Mouse (Mus musculus) heart, embryonic 14.5 days (tissue): Measurements from ENCODE around the gene Rpa1. TPM values are rescaled to one million over a fixed set of nuclear protein-coding genes. Genes with fewer than 3 reads are reported as not detected.

Experiments
- ATAC-seq: fragments of 200-750 bp; cut with Nextera tagmentation; 2 replicates; pipeline ENCODE4 v1.8.0; 2017; ENCODE audit warnings: low read depth, moderate TSS enrichment; ENCODE audit not compliant: insufficient number of reproducible peaks, insufficient read depth, low FRiP score
- H3K27ac ChIP-seq, 2 experiments: fragments of 200-500 bp in 1 of 2; fragments of 300-500 bp in 1 of 2; sonication (generic) in 1 of 2; replicated peaks in 1 of 2; 2 replicates each; pipeline ENCODE4 v1.5.1; 2012 to 2014; ENCODE audit warnings: low read depth in 2 of 2, low read length in 2 of 2, control low read depth in 1 of 2, mild to moderate bottlenecking in 1 of 2, mixed read lengths in 1 of 2; ENCODE audit not compliant: control insufficient read depth in 1 of 2, insufficient read depth in 1 of 2
- H3K27me3 ChIP-seq: fragments of 300-500 bp; sonication (generic); 2 replicates; pipeline ENCODE4 v1.6.1; 2014; ENCODE audit warnings: mild to moderate bottlenecking, low read length, control low read depth; ENCODE audit not compliant: control insufficient read depth, insufficient read depth
- H3K36me3 ChIP-seq: fragments of 300-500 bp; sonication (generic); 2 replicates; pipeline ENCODE4 v1.6.1; 2014; ENCODE audit warnings: mild to moderate bottlenecking, control low read depth, low read length, mixed read lengths; ENCODE audit not compliant: control insufficient read depth, insufficient read depth
- H3K4me1 ChIP-seq, 2 experiments: fragments of 200-500 bp in 1 of 2; fragments of 300-500 bp in 1 of 2; sonication (generic) in 1 of 2; 2 replicates each; pipeline ENCODE4 v1.6.1; 2012 to 2014; ENCODE audit warnings: low read length in 2 of 2, control low read depth in 1 of 2, mixed read lengths in 1 of 2; ENCODE audit not compliant: control insufficient read depth in 2 of 2, insufficient read depth in 2 of 2
- H3K4me2 ChIP-seq: fragments of 300-500 bp; sonication (generic); 2 replicates; pipeline ENCODE4 v1.6.1; 2014; ENCODE audit warnings: mild to moderate bottlenecking, low read length
- H3K4me3 ChIP-seq, 2 experiments: fragments of 200-500 bp in 1 of 2; fragments of 300-500 bp in 1 of 2; sonication (generic) in 1 of 2; 2 replicates each; pipeline ENCODE4 v1.5.1; 2012 to 2014; ENCODE audit warnings: low read length in 2 of 2, mild to moderate bottlenecking in 2 of 2, control low read depth in 1 of 2, low read depth in 1 of 2, moderate library complexity in 1 of 2; ENCODE audit not compliant: control insufficient read depth in 1 of 2, insufficient read depth in 1 of 2
- H3K9ac ChIP-seq: fragments of 300-500 bp; sonication (generic); 2 replicates; pipeline ENCODE4 v1.6.1; 2014; ENCODE audit warnings: mild to moderate bottlenecking, low read length
- H3K9me3 ChIP-seq: fragments of 300-500 bp; sonication (generic); 2 replicates; pipeline ENCODE4 v1.6.1; 2016; ENCODE audit warnings: low read length, control low read depth; ENCODE audit not compliant: control insufficient read depth
- WGBS: fragments of 180-500 bp; shearing (Covaris S2); extraction: QIAGEN DNeasy Blood & Tissue Kit; methylation state at CpG from one replicate; pipeline ENCODE4 v1.1.7; 2014; 5-methylcytosine and 5-hydroxymethylcytosine counted together
- polyA plus RNA-seq: library from polyadenylated mRNA; unstranded; fragments of >200 nt; fragmentation: Nextera tagmentation; extraction: Ambion mirVana; gene quantifications from 2 replicates; pipeline ENCODE4 v1.2.1, GENCODE M21; 2014

Rpa1 gene
- polyA plus RNA-seq, 1 experiment from 2014 or later, result 82.8 TPM

DNA sequence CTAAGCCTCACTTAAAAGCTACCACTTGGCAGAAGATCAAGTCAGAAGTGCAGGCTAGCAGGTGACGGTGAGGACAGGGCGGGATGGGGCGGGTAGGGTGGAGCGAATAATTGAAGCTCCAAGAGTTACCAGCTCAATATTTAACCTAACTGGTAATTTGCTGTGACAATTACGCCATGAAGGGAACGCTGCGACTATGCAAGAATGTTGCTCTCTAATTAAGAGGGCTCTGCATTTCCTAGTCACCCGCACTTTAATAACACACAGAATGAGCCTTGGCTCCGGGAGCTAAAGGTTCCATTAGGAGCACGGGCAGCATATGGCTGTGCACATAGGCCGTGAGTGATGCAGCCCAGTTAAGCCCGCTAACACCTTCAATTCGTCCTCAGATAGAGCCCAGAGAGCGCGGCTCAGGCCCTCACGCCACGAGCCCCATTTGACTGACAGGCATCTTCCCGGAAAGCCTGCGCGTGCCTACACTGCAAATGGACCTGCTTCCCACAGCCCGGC lies 54.2 kb downstream of the Rpa1 start:
- Histone ChIP-seq H3K9ac (peak overlapping the region; percentile 41), H3K36me3 (no peaks in the 10 kb centered on the region), H3K4me2 (peak overlapping the region; percentile 41; the same call in 1 of the 2 replicates), H3K4me1 (peaks cover 47 to 75% of the 10 kb centered on the region in 2 experiments), H3K27ac (peak overlapping the region; percentile 66 to 76), H3K4me3 (no peak overlapping the region), H3K27me3 (no peaks in the 10 kb centered on the region), H3K9me3 (no peaks in the 10 kb centered on the region)
- WGBS, result 33% methylated on average over 21 of the region's 21 CpGs
- no peak for ATAC-seq

DNA sequence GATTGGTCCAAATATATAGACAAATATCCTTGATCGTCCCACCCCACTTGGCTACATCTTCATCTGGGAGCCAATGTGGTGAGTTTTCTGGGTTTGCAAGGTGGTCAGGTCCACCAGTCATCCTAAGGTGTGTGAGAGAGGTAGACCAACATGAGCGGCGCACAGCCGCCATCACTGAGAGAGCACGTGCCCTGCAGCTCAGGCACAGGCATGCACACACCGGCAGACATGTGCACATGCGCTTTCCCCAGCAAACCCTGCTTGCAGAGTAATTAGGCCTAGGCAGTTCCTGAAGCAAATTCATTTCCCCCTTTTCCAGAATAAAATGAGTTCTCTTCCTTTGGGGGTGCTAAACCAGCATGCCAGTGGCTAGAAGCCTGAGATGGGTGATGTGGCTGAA lies 55.8 kb downstream of the Rpa1 start:
- Histone ChIP-seq H3K9ac (no peak overlapping the region), H3K27ac (no peak overlapping the region)
- WGBS, result 86% methylated on average over 7 of the region's 7 CpGs

DNA sequence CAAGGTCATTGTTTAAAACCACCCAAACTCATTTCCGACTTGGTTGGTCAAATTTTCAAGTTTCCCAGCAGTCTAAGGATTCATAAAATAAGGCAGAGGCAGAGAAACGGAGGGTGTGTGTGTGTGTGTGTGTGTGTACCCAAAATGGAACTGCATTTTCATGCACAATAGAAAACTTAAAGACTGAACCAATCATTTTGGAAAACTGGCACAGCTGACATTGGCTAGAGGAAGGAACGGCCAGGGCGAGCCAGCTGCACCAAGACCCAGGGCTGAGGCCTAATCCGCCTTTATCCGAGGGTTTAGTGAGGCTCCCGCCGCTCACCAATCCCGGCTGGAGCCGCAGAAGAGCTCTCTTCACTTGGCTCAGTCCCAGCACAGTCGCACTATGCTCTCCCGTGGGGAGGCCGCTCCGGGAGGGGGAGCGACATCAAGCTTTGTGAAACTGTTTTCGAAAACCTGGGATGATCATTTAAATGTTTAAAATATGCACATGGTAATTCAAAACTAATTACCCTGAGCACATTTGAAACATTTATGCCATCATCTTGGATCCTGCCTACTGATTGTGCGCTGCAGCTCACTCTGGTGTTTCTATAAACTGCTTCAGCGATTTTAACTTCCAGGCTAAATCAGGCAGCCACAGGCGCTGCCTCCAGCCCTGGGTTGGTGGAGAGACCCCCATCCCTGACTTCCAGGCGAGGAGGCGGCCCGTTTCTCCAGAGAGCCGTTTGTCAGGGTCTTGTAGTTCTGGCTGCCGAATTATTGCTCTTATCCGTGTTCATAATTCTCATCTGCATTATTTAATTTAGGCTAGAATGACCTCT lies 56.5 kb downstream of the Rpa1 start:
- 25% methylated on average over 25 of the region's 25 CpGs for WGBS
- Histone ChIP-seq H3K27me3 (no peaks in the 10 kb centered on the region), H3K4me3 (no peak overlapping the region), H3K36me3 (no peaks in the 10 kb centered on the region), H3K9me3 (no peaks in the 10 kb centered on the region), H3K4me1 (peaks cover 51 to 77% of the 10 kb centered on the region in 2 experiments), H3K4me2 (peak overlapping the region; percentile 48), H3K27ac (peak overlapping the region; percentile 51 to 70), H3K9ac (peak overlapping the region; percentile 58)
- ATAC-seq, result no peak

More for the DNA sequence above, 55.8 kb downstream of the Rpa1 start:
- no peaks in the 10 kb centered on the region for H3K9me3 ChIP-seq
- ATAC-seq, result no peak
- no peaks in the 10 kb centered on the region for H3K27me3 ChIP-seq
- peaks cover 53 to 77% of the 10 kb centered on the region in 2 experiments for H3K4me1 ChIP-seq
- no peak overlapping the region for H3K4me2 ChIP-seq
- no peaks in the 10 kb centered on the region for H3K36me3 ChIP-seq
- H3K4me3 ChIP-seq, result no peak overlapping the region

DNA sequence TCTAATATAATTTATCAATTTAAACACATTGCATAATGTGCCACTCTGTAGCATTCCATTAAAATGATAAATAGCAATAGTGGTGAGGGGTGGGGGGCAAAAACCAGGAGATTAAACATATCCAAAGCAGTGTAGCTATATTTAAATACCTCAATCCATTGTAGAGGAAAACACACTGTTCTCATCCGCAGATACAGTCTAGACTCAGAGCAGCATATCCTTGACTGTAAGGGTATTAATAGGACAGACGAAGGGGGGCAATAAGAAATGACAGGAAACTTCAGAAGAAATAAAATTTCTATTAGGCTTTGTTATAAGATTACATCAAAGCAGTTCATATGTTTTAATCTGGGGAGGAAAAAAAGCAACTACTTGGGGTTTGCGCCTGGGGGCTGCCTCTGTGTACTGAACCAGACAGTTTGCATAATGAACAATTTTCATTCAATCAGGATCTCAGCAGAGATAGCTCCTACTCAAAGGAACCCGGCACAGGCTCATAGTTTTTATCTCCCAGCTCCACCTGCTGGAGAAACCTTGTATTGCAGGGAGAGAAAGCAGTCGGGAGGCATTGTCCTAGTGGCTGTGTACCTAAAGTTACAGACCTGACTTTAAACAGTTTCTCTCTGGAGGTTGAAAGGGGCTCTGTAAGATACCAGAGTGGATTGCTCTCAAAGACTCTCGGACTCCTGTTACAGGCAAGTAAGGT lies 57.4 kb downstream of the Rpa1 start:
- Histone ChIP-seq H3K36me3 (no peaks in the 10 kb centered on the region), H3K4me3 (no peak overlapping the region), H3K9me3 (no peaks in the 10 kb centered on the region), H3K4me2 (peak overlapping the region; percentile 48), H3K9ac (peak overlapping the region; percentile 58), H3K4me1 (peaks cover 51 to 75% of the 10 kb centered on the region in 2 experiments), H3K27me3 (no peaks in the 10 kb centered on the region), H3K27ac (peak overlapping the region; percentile 51 to 70; a peak in 3 of 4 replicates)
- no peak for ATAC-seq
- WGBS, result 14% methylated on average over 6 of the region's 6 CpGs

DNA sequence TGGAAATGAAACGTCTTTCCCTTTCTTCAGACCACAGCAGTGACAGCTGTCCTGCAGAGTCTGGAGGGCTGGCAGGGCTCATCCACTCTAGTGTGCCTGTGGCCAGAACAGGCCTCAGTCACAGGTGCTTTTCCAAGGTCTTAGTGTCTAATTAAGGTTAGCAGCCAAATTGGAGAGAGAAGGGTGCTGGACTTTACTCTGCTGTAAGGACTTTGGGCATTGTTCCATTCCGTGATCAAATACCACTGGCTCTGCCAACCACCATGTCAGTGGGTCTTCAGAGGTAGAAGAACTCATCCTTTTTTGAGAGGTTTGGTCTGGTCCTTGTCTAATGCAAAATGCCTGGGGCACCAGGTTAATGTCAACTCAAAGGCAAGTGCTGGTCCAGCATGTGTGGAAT lies 59.0 kb downstream of the Rpa1 start:
- WGBS, result 69% methylated on average over 2 of the region's 2 CpGs
- H3K4me1 ChIP-seq, result peaks cover 40 to 64% of the 10 kb centered on the region in 2 experiments
- H3K9ac ChIP-seq, result peak overlapping the region; percentile 19; the same call in 1 of the 2 replicates
- ATAC-seq, result no peak
- no peaks in the 10 kb centered on the region for H3K9me3 ChIP-seq
- no peaks in the 10 kb centered on the region for H3K36me3 ChIP-seq
- no peak overlapping the region for H3K4me3 ChIP-seq
- H3K27ac ChIP-seq, result peak overlapping the region; percentile 86 to 87; a peak in 3 of 4 replicates
- no peaks in the 10 kb centered on the region for H3K27me3 ChIP-seq
- no peak overlapping the region for H3K4me2 ChIP-seq

DNA sequence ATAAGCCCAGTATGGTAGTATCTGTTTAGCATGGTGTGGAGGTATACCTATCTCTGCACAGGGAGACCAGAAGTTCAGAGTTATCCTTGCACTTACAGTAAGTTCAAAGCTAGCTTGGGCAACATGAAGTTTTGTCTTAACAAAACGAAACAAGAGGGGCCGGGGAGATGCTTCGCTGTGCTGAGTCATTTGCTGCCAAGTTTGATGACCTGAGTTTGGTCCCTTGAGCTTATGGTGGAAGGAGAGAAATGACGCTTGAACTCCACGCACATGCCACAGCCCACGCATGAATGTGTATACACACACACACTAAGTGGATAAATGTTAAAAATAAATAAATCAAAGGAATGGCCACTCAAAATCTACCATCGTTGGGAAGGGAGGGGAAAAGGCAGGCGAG lies 59.6 kb downstream of the Rpa1 start:
- peak overlapping the region; percentile 28; the same call in 1 of the 2 replicates for H3K9ac ChIP-seq
- 79% methylated on average over 8 of the region's 8 CpGs for WGBS
- H3K27ac ChIP-seq, result peak overlapping the region; percentile 86 to 87
- peak overlapping the region; percentile 4; the same call in 1 of the 2 replicates for H3K4me2 ChIP-seq
- no peak for ATAC-seq
- H3K36me3 ChIP-seq, result no peaks in the 10 kb centered on the region
- H3K27me3 ChIP-seq, result no peaks in the 10 kb centered on the region
- no peaks in the 10 kb centered on the region for H3K9me3 ChIP-seq
- peaks cover 36 to 58% of the 10 kb centered on the region in 2 experiments for H3K4me1 ChIP-seq
- no peak overlapping the region for H3K4me3 ChIP-seq

DNA sequence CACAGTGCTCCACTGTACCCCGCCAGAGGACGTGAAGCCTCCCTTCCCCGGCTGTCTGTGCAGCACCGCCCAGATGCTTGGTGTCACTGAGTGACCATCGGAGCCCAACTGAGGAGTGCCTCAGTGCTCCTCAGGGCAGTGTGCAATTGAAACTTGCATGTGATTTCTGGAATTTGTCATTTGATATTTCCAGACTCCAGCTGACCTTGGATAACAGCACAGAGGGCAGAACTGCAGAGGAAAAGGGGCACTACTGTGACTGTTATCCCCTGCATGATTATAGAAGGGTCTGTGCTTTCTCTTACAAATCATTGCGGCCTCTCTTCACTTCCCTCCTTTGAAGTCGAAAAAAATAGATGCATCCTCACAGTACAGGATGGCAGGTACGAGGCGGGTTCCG lies 60.2 kb downstream of the Rpa1 start:
- H3K9ac ChIP-seq, result peak overlapping the region; percentile 28

More for the DNA sequence above, 60.2 kb downstream of the Rpa1 start:
- no peaks in the 10 kb centered on the region for H3K9me3 ChIP-seq
- no peaks in the 10 kb centered on the region for H3K36me3 ChIP-seq
- no peak overlapping the region for H3K4me3 ChIP-seq
- 31% methylated on average over 10 of the region's 10 CpGs for WGBS
- H3K27me3 ChIP-seq, result 0 out of 2 replicates have a peak, but pooled peaks cover 3% of the 10 kb centered on the region
- no peak for ATAC-seq
- peak overlapping the region; percentile 87 to 91 for H3K27ac ChIP-seq
- peak overlapping the region; percentile 4 for H3K4me2 ChIP-seq
- peaks cover 31 to 56% of the 10 kb centered on the region in 2 experiments for H3K4me1 ChIP-seq
